Mouse (Mus musculus) heart, adult 2 months (tissue): Measurements from ENCODE around the gene Tmem200a.

ENCODE experiments used
- CTCF ChIP-seq: fragments of 200-600 bp; IDR thresholded peaks from 2 replicates; pipeline ENCODE4 v1.8.1; 2022; ENCODE audit warnings: antibody characterized with exemption, mild to moderate bottlenecking, moderate library complexity
- EP300 ChIP-seq: fragments of 200-500 bp; IDR thresholded peaks from 2 replicates; pipeline ENCODE4 v1.6.1; 2011; ENCODE audit warnings: low read depth, low read length, control low read depth; ENCODE audit not compliant: insufficient read depth

GRCm38 (mm10) chr10:26078521-26079142 lies at the start of gene Tmem200a:
- TF ChIP-seq EP300 (no peak), CTCF (peak; percentile 59)
